Mouse (Mus musculus): ENCODE data around the gene Kif3a.

Gene Kif3a

GRCm38 (mm10) chr11:53616748-53617558 is 49.8 kb downstream of the Kif3a start:
- DNase-seq (ENCODE audit: low read depth, low spot score): no peak

DNA sequence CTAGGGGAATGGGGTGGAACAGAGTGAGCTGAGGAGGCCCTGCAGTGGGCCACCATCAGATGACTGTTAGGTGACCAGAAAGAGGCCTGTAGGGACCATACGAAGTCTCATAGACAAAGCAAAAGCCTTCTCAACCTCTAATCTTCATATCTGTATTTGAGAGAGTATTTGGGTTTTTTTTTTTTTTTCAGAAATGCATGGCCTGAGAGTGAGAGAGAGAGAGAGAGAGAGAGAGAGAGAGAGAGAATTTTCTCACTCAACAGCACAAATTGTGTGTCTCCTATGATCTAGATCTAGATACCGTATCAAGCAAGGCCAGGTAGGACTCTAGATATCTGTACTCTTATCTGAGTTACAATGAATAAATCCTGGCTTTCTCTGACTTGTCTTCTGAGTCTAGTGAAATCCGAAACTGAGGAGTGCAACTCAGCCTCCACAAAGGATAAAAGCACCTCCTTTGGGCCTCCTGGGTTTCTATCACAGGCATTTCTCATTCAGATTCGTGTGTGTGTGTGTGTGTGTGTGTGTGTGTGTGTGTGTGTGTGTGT is 50.5 kb downstream of the Kif3a start:
- DNase-seq (ENCODE audit: low read depth, low spot score): no peak

- no peak for DNase-seq (ENCODE audit: low read depth, low spot score)
Observed at GRCm38 (mm10) chr11:53618619-53619198, 51.5 kb downstream of the Kif3a start, which contains the start of gene Il4. TSS of gene Il4 (minus strand) at chr11:53618669.

GRCm38 (mm10) chr11:53619428-53619827 is 52.2 kb downstream of the Kif3a start:
- no peak for DNase-seq (ENCODE audit: low read depth, low spot score)

GRCm38 (mm10) chr11:53620094-53620493 is 52.9 kb downstream of the Kif3a start:
- no peak for DNase-seq (ENCODE audit: low read depth, low spot score)

DNA sequence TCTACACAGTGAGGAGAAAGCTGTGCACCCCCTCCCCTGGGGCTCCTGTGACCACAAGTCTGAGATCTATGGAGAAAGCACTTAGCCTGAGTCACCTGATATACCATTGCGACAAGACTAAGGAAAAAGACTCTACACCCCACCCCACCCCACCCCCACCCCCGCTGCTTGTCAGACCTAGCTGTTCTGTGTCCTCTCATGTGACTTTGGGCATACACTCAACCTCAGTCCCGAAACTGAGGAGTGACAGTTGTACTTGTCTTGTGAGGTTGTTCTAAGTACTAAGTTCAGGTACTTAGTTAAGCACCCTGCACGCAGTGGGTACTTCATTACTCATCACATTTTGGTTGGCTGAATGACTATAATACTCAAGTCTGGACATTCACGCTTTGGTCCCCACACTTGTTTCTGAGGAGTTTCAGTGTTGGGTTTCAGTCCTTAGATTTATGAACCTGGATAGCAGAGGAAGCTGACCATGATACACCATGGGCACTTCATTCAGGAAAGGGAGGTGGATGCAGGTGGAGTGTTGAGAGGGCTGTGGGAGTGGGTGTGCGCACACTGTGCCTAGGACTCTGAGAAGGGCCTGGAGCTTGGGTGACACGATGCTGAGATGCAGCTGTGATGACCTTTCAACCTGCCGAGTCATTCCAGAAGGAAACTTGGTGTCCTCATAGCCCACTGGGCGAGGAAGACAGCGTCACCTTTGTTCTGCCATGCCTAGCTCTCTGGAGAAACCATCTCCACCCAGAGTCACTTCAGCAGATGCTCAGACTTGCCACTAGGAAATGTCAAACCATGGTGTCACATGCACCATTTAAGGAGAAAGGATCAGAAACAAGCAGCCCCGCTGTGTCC is 54.6 kb downstream of the Kif3a start:
- DNase-seq (ENCODE audit: low read depth, low spot score): no peak

GRCm38 (mm10) chr11:53622440-53622806 is 55.2 kb downstream of the Kif3a start:
- no peak for DNase-seq (ENCODE audit: low read depth, low spot score)

GRCm38 (mm10) chr11:53623573-53623972 is 56.4 kb downstream of the Kif3a start:
- DNase-seq (ENCODE audit: low read depth, low spot score): no peak

GRCm38 (mm10) chr11:53624124-53624523 is 56.9 kb downstream of the Kif3a start:
- DNase-seq (ENCODE audit: low read depth, low spot score): no peak

- no peak for DNase-seq (ENCODE audit: low read depth, low spot score)
Observed at GRCm38 (mm10) chr11:53626802-53627373, 59.7 kb downstream of the Kif3a start.

GRCm38 (mm10) chr11:53627859-53628258 is 60.7 kb downstream of the Kif3a start:
- DNase-seq (ENCODE audit: low read depth, low spot score): peak; percentile 88

GRCm38 (mm10) chr11:53632122-53632733 is 65.0 kb downstream of the Kif3a start:
- peak; percentile 23 for DNase-seq (ENCODE audit: low read depth, low spot score)

DNA sequence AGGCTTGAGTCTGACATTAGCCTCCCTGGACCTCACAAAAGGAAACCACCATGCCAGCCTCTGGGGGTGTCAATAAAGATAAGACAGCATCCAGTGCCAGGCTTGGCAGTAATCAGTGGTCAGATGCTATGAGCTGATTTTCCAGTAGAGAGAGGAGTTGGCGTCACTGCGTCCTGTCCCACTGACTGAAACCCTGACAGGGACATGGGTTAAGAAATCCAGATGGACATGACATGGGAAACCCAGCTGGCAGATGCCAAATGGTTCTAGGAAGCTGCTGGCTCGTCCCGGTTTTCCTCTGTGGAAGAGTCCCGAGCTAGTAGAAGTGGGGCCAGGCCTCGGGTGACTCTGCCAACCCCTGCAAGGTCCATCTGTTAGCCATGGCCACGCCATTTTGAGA is 66.5 kb downstream of the Kif3a start:
- no peak for DNase-seq (ENCODE audit: low read depth, low spot score)

- DNase-seq (ENCODE audit: low read depth, low spot score): no peak
Observed at GRCm38 (mm10) chr11:53634556-53634955, 67.4 kb downstream of the Kif3a start, which contains the start of gene Il13. TSS of gene Il13 (minus strand) at chr11:53634702.

DNA sequence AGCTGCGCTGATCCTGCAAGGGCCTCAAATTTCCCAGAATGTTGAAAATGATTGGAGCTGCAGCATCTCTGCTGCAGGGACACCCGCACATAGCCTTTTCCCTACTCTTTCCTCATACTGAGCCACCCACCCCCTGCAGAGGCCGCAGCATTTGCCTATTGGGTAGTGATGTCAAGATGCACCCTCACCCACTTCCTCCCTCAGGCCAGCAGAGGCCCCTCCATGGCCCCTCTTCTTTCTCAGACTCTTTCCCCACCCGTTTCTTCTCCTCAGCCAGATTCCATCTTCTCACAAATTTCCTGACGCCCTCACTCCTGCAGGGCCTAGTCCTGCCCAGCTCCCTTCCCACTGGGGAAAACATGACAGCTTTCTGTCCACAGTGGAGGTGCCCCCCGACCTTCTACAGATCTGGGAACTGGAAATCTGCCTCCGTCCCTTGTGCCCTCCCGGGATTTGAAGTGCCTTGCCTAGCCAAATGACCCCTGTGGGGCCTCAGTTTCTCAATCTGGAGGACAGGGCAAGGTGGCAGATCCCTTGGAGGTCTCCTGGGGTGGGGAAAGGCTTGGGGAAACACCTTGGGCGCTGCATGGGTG is 68.5 kb downstream of the Kif3a start:
- no peak for DNase-seq (ENCODE audit: low read depth, low spot score)

DNA sequence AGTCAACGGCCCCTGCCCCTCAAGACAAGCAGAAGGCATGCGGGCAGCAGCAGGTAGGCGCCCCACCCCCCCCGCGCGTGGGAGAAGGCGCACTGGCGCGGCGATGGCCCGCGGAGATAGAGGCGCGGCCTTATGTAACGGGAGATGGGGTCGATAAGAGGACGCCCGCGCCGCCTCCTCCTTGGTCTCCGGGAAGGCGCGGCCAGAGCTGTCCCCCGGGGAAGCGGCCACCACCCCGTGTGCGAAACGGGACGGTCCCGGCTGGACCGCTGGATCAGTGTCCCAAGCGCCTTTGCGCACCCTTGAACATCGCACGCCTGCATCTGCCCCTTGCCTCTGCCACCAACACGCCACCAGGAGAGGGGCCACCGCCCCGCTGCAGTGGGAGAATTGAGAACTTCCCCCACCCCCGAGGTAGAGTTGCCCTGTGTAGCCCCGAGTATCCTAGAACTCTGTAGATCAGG is 69.0 kb downstream of the Kif3a start:
- DNase-seq (ENCODE audit: low read depth, low spot score): peak; percentile 18

DNA sequence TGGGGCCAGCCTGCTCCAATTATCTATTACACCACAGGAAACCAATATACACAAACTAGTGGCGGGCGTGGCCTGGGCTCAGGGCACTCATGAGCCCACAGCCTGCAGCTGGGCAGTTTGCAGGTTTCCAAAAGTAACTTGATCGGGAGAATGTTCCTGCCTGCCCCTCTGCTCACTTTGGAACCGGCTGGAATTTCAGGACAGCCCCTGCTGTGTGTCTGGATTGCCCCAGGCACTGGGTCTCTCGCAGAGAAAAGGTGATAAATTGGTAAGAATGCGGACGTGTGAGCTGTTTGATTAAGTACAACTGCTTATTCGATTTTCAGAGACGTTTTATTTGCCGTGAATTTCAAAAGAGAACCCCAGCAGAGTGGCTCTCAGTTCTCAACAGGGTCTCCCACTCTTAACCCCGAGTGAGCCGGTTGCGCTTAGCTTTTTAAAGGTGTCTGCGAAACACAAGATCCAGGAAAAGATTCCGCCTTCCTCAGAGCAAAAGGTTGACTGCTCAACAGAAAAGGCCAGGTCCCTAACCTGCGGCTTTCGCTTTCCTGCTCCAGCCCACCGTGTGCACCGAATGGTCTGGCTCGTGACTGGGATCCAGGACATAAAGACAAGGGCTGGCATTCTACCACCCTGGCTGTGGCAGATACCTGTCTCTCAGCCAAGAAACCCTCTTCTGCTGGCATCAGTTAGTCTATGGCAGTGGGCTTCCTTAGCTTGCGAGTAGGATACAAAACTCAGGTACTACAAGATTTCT is 70.0 kb downstream of the Kif3a start:
- DNase-seq (ENCODE audit: low read depth, low spot score): peak; percentile 49

GRCm38 (mm10) chr11:53637803-53638260 is 70.7 kb downstream of the Kif3a start:
- no peak for DNase-seq (ENCODE audit: low read depth, low spot score)

- no peak for DNase-seq (ENCODE audit: low read depth, low spot score)
Observed at GRCm38 (mm10) chr11:53642744-53643279, 75.6 kb downstream of the Kif3a start.

Data from mesoderm, embryonic 11.5 days (tissue).